Mouse (Mus musculus) forebrain, embryonic 13.5 days (tissue): ENCODE results near the gene 4933405L10Rik. TPM values are rescaled to one million over a fixed set of nuclear protein-coding genes. Genes with fewer than 3 reads are reported as not detected.

ENCODE experiments used
- ATAC-seq: fragments of 200-750 bp; cut with Nextera tagmentation; 2 replicates; pipeline ENCODE4 v1.8.0; 2017
- H3K27ac ChIP-seq: fragments of 300-500 bp; sonication (generic); 2 replicates; pipeline ENCODE4 v1.5.1; 2015; ENCODE audit warnings: inconsistent platforms, mild to moderate bottlenecking, moderate library complexity
- H3K27me3 ChIP-seq: fragments of 300-500 bp; sonication (generic); 2 replicates; pipeline ENCODE4 v1.6.1; 2015; ENCODE audit warnings: mild to moderate bottlenecking, inconsistent platforms
- H3K36me3 ChIP-seq: fragments of 300-500 bp; sonication (generic); 2 replicates; pipeline ENCODE4 v1.6.1; 2015; ENCODE audit warnings: mild to moderate bottlenecking, inconsistent platforms; ENCODE audit not compliant: poor library complexity, severe bottlenecking
- H3K4me1 ChIP-seq: fragments of 300-500 bp; sonication (generic); 2 replicates; pipeline ENCODE4 v1.6.1; 2015; ENCODE audit warnings: inconsistent platforms
- H3K4me2 ChIP-seq: fragments of 300-500 bp; sonication (generic); 2 replicates; pipeline ENCODE4 v1.6.1; 2015; ENCODE audit warnings: inconsistent platforms, mild to moderate bottlenecking, moderate library complexity
- H3K4me3 ChIP-seq: fragments of 300-500 bp; sonication (generic); 2 replicates; pipeline ENCODE4 v1.5.1; 2015; ENCODE audit warnings: mild to moderate bottlenecking, inconsistent platforms
- H3K9ac ChIP-seq: fragments of 300-500 bp; sonication (generic); 2 replicates; pipeline ENCODE4 v1.6.1; 2015; ENCODE audit warnings: mild to moderate bottlenecking, inconsistent platforms
- H3K9me3 ChIP-seq: fragments of 300-500 bp; sonication (generic); replicated peaks from 2 replicates; pipeline ENCODE4 v1.6.1; 2016; ENCODE audit warnings: inconsistent platforms
- WGBS: fragments of 180-500 bp; shearing (Covaris S2); methylation state at CpG from one replicate; pipeline ENCODE4 v1.1.7; 2015; 5-methylcytosine and 5-hydroxymethylcytosine counted together
- polyA plus RNA-seq: library from polyadenylated mRNA; unstranded; fragments of >200 nt; fragmentation: Nextera tagmentation; extraction: Ambion mirVana; gene quantifications from 2 replicates; pipeline ENCODE4 v1.2.1, GENCODE M21; 2015

Gene 4933405L10Rik
- polyA plus RNA-seq = 0.19 TPM in 1 of 2 replicates, not detected in the other

DNA sequence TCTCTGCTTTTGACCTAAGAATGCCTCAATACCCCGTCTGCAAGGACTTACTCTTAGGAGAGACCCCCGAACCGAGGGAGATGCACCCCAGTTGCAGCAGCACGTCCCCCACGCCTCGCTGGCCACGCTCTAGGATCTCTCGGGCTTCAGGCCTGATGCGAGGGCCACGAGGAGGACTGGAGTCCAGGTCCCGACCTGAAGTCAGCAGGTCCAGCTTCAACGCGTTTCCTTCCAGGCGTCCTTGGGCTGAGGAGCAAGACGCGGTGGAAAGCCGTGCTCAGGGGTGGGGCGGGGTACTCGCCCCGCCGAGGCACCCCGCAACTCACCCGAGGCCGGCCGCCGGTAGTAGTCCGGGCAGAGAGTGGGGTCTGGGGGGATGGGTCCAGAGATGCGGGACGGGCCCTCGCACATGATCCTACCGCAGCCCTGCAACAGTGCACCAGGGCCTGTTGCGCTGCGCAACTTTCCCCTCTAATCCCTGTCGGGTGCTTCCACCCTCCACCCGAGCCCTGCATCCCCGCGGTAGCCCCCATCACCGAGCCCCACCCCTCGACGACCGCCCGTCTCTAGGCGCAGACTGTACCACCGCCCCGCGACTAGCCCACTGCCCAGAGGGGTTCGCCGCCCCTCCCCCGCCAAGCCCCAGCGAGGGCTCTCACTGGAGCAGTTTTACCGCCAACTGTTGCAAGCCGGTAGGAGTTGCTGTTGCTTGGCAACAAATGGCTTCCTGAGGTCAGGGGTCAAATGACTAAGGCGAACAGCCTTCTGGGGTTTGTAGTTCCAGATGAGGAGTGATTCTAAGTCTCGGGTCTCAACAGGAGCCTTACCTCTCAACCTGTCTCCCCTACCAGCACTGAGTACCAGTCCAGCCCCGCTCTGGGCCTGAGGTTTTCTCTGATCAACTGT lies at the start of gene 4933405L10Rik, which contains the start of gene Enkd1:
Gene 4933405L10Rik (plus strand): TSS at position 158 of the 906 bp plus-strand sequence.
Gene Enkd1 (minus strand): TSS at position 713 of the 906 bp plus-strand sequence.
- peak within 1 kb of the TSS; percentile 70 for H3K4me3 ChIP-seq
- peak; percentile 90 for ATAC-seq
- H3K9me3 ChIP-seq = no peaks in the 10 kb centered on the region
- H3K36me3 ChIP-seq = peaks cover 19% of the 10 kb centered on the region
- H3K4me2 ChIP-seq = peak within 1 kb of the TSS; percentile 95
- peaks cover 19% of the 10 kb centered on the region for H3K4me1 ChIP-seq
- peak within 1 kb of the TSS; percentile 78 for H3K9ac ChIP-seq
- H3K27me3 ChIP-seq = no peaks in the 10 kb centered on the region
- no peak within 1 kb of the TSS for H3K27ac ChIP-seq
- under 1% methylated on average over 54 of the region's 55 CpGs for WGBS

DNA sequence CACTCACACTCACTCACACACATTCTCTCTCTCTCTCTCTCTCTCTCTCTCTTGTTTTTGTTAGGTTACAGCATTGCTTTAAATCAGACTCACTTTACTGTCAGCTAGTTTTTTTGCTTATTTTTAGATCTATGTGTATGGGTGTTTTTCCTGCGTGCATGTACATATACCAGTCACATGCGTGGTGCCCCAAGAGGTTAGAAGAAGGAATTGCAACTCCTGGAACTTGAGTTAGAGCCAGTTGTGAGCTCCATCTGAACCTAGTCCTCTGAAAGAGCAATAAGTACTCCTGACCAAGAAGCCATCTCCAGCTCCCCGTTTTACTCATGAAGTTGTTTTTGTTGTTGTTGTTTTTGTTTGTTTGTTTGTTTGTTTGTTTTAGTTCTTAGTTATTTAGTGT lies 46.3 kb upstream of the 4933405L10Rik start:
- 87% methylated on average over 3 of the region's 3 CpGs for whole genome bisulfite sequencing
- Histone ChIP-seq H3K27me3 (no peaks in the 10 kb centered on the region), H3K4me1 (no peaks in the 10 kb centered on the region), H3K4me2 (no peak overlapping the region), H3K9ac (no peak overlapping the region), H3K36me3 (peaks cover 29% of the 10 kb centered on the region), H3K9me3 (no peaks in the 10 kb centered on the region), H3K4me3 (no peak overlapping the region), H3K27ac (no peak overlapping the region)
- no peak for ATAC-seq

DNA sequence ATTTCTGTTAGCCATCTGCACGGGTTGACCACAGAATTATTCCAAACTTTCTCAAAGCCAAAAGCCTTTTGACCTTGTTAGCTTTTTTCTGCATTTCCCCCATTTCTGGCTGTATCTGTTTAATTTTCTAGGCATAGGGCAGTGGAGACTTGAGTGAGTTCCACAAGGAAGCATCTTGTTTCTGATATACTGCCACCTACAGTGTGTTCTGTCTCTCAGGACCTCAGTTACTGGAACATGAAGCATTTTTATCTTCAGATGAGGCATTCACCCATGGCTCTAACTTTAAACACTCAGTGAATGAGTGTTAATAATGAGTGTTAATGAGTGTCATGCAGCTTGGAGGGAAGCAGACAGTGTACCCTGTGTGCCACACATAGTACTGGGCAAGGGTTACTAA lies 29.6 kb upstream of the 4933405L10Rik start:
- WGBS = 92% methylated on average over 1 of the region's 1 CpGs
- ATAC-seq = no peak
- no peaks in the 10 kb centered on the region for H3K4me1 ChIP-seq
- no peaks in the 10 kb centered on the region for H3K9me3 ChIP-seq
- peaks cover 97% of the 10 kb centered on the region for H3K36me3 ChIP-seq
- H3K4me3 ChIP-seq = no peak overlapping the region
- no peaks in the 10 kb centered on the region for H3K27me3 ChIP-seq
- H3K4me2 ChIP-seq = no peak overlapping the region
- no peak overlapping the region for H3K27ac ChIP-seq
- no peak overlapping the region for H3K9ac ChIP-seq

DNA sequence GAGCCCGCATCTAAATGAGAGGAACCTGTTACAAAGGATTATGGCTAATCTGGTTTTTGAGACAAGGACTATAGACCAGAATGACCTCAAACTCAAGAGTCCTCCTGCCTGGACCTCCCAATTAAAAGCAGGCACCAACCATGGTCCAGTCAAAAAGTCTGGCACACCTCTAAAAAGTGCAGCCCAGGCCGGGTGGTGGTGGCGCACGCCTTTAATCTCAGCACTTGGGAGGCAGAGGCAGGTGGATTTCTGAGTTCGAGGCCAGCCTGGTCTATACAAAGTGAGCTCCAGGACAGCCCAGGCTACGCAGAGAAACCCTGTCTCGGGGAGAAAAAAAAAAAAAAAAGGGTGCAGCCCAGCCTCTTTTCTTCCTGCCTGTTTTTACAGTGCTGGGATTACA lies 22.1 kb upstream of the 4933405L10Rik start:
- Histone ChIP-seq H3K36me3 (peaks cover 44% of the 10 kb centered on the region), H3K4me1 (no peaks in the 10 kb centered on the region), H3K9ac (no peak overlapping the region), H3K27ac (no peak overlapping the region), H3K4me2 (no peak overlapping the region), H3K27me3 (no peaks in the 10 kb centered on the region), H3K9me3 (no peaks in the 10 kb centered on the region), H3K4me3 (no peak overlapping the region)
- WGBS = 83% methylated on average over 7 of the region's 7 CpGs
- ATAC-seq = no peak

DNA sequence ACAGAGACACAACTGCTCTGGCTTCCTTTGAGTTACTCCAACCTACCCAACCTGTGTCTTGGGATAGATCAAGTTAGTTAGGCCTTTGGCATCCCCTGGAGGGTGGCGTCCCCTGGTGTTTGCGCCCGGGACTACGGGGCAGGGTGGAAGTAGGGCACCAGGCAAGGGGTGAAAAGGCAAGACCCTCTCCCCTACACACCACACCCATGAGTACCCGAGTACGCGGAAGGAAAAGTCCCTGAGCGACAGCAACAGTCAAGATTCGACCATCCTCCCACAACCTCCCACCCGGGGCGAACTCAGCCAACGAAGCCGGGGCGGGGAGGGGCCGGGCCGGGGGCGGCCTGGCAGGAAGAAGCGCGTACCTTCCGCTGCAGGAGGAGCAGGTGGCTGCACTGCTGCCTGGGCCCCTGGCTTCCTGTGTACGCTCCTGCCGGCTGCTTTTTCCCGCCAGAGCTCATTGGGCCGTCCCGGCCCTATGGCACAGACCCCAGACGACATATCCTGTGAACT lies 21.6 kb upstream of the 4933405L10Rik start, which contains the start of gene Carmil2:
Gene Carmil2 (plus strand): TSS at position 479 of the 513 bp plus-strand sequence.
- 18% methylated on average over 26 of the region's 26 CpGs for WGBS
- ATAC-seq = no peak

DNA sequence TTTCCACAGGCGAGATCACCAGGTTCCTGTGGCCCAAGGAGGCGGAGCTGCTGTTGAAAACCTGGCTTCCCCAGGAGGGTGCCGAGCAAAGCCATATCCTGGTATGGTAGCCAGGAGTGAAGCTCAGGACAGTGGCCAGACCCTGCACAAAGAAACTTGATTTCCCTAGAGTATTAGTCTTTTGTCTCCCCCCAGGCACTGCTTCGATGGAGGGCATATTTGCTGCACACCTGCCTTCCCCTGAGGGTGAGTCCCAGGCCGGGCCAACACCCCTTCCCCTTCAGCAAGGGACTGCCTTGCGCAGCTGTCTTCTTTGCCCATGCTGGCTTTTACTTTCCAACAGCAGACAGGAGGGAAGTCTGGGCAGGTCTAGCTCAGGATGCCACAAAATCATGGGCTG lies 20.9 kb upstream of the 4933405L10Rik start:
- Histone ChIP-seq H3K36me3 (peaks cover 32% of the 10 kb centered on the region), H3K4me3 (no peak overlapping the region), H3K4me2 (no peak overlapping the region), H3K9me3 (no peaks in the 10 kb centered on the region), H3K9ac (no peak overlapping the region), H3K4me1 (no peaks in the 10 kb centered on the region), H3K27me3 (no peaks in the 10 kb centered on the region), H3K27ac (no peak overlapping the region)
- 68% methylated on average over 6 of the region's 6 CpGs for WGBS
- ATAC-seq = no peak

More for the DNA sequence above, 21.6 kb upstream of the 4933405L10Rik start, which contains the start of gene Carmil2:
- H3K4me1 ChIP-seq = no peaks in the 10 kb centered on the region
- H3K9me3 ChIP-seq = no peaks in the 10 kb centered on the region
- H3K4me3 ChIP-seq = no peak within 1 kb of the TSS
- no peak within 1 kb of the TSS for H3K9ac ChIP-seq
- no peaks in the 10 kb centered on the region for H3K27me3 ChIP-seq
- H3K36me3 ChIP-seq = peaks cover 39% of the 10 kb centered on the region
- no peak within 1 kb of the TSS for H3K4me2 ChIP-seq
- no peak within 1 kb of the TSS for H3K27ac ChIP-seq

DNA sequence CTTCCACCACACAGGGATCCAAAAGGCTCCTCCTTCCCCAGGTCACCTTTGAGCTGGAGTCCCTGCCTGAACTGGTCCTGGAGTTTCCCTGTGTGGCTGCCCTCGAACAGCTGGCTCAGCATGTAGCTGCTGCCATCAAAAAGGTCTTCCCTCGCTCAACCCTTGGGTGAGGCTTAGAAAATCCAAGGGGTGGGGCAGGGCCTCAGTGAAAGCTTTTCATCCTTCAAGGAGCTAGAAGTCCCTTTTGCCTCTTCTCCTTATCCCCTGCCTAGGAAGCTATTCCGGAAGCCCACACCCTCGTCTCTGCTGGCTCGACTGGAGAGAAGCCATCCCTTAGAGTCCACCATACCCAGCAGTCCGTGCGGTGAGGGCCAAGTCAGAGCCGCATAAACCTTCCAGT lies 19.9 kb upstream of the 4933405L10Rik start:
- H3K4me1 ChIP-seq = no peaks in the 10 kb centered on the region
- WGBS = 61% methylated on average over 8 of the region's 8 CpGs
- no peaks in the 10 kb centered on the region for H3K27me3 ChIP-seq
- H3K4me2 ChIP-seq = no peak overlapping the region
- H3K27ac ChIP-seq = no peak overlapping the region
- no peak for ATAC-seq
- H3K9ac ChIP-seq = no peak overlapping the region
- no peaks in the 10 kb centered on the region; the same call in 1 of the 2 replicates for H3K9me3 ChIP-seq
- peaks cover 24% of the 10 kb centered on the region for H3K36me3 ChIP-seq
- H3K4me3 ChIP-seq = no peak overlapping the region

DNA sequence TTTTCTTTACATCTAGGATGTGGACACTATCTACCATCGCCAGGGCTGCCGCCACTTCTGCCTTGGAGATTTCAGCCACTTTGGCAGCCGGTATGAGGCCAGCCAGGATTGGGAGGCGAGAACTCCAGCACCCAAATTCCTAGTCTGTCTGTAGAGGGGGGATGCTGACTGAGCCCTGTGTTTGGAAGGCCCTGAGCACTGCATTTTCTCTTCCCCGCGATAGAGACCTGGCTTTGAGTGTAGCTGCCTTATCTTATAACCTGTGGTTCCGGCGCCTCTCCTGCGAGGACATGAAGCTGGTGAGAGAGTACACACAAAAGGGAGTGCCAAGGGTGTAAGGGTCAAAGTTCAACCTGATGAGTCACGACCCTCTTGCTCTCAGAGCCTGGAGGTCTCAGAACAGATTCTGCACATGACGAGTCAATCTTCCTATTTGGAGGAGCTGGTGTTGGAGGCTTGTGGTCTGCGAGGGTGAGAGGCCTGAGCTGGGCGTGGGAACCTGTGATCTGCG lies 19.2 kb upstream of the 4933405L10Rik start:
- H3K4me2 ChIP-seq = no peak overlapping the region
- 78% methylated on average over 14 of the region's 14 CpGs for WGBS
- H3K36me3 ChIP-seq = peaks cover 16% of the 10 kb centered on the region
- H3K9ac ChIP-seq = no peak overlapping the region
- no peaks in the 10 kb centered on the region for H3K4me1 ChIP-seq
- H3K27ac ChIP-seq = no peak overlapping the region
- H3K9me3 ChIP-seq = no peaks in the 10 kb centered on the region; the same call in 1 of the 2 replicates
- no peaks in the 10 kb centered on the region for H3K27me3 ChIP-seq
- ATAC-seq = no peak
- no peak overlapping the region for H3K4me3 ChIP-seq

DNA sequence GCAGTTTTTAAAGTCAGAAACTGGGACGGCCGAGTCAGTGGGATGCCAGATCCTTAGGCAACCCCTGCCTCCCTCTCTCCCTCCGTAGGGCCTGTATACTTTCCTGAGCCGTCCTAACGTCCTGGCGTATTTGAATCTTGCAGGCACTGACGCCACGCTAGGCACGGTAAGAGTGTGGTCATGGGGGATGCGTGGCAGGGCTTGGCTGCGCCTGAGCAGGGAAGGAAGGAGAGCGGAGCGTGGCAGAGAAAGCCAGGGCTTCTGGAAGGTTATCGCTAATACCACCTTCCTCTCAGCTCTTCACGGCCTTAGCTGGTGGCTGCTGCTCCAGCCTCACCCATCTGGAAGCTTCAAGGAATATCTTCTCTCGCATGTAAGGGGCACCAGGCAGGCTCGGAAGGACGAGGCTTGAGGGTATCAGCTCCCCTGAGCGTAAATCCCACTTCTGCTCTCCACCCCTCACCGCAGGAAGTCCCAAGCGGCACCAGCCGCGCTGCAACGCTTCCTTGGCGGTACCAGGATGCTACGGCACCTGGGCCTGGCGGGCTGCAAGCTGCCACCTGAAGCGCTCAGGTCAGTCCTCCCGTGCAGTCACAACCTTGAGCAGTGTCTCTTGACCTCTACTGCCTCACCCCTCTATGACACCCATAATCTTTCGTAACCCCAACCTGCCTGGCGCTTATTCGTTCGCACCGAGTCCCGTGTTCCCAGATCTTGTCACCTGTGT lies 18.0 kb upstream of the 4933405L10Rik start:
- Histone ChIP-seq H3K27ac (no peak overlapping the region), H3K4me3 (no peak overlapping the region), H3K4me1 (peaks cover 7% of the 10 kb centered on the region), H3K36me3 (peaks cover 5% of the 10 kb centered on the region; the same call in 1 of the 2 replicates), H3K9ac (no peak overlapping the region), H3K9me3 (no peaks in the 10 kb centered on the region; the same call in 1 of the 2 replicates), H3K27me3 (no peaks in the 10 kb centered on the region), H3K4me2 (no peak overlapping the region)
- WGBS = 59% methylated on average over 35 of the region's 35 CpGs
- no peak for ATAC-seq

DNA sequence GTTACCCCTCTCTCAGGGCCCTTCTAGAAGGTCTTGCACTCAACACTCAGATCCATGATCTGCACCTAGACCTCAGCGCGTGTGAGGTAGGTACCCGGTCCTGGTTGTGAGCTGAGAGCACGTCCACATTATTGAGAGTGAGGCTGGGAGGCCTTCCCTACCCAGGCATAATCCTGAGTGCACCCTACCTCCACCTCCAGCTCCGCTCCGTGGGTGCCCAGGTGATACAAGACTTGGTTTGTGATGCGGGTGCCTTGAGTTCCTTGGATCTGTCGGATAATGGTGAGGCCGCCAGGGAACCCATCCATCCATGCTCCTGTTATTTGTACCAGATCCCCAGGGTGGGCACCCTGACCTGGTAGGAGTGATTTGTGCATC lies 17.5 kb upstream of the 4933405L10Rik start:
- no peak for ATAC-seq
- no peaks in the 10 kb centered on the region for H3K36me3 ChIP-seq
- no peak overlapping the region for H3K9ac ChIP-seq
- no peak overlapping the region for H3K4me3 ChIP-seq
- H3K4me1 ChIP-seq = peaks cover 12% of the 10 kb centered on the region
- WGBS = 89% methylated on average over 9 of the region's 9 CpGs
- H3K4me2 ChIP-seq = no peak overlapping the region
- no peaks in the 10 kb centered on the region for H3K27me3 ChIP-seq
- H3K27ac ChIP-seq = no peak overlapping the region
- H3K9me3 ChIP-seq = no peaks in the 10 kb centered on the region; the same call in 1 of the 2 replicates

DNA sequence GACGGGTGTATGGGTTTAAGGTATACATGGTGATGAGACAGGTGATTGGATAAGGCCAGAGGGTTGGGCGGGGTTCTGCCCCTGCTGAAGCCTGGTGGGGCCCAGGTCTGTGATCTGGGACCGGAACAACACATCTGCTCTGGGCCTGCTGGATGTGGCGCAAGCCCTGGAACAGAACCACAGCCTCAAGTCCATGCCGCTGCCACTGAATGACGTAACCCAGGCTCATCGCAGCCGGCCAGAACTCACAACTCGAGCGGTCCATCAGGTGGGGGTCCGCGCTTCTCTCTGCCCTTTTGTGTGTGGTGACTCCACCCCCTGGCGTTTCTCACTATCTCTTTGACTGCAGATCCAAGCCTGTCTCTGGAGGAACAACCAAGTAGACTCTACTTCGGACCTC lies 16.5 kb upstream of the 4933405L10Rik start:
- Histone ChIP-seq H3K9ac (no peak overlapping the region), H3K36me3 (peaks cover 6% of the 10 kb centered on the region; the same call in 1 of the 2 replicates), H3K27ac (no peak overlapping the region), H3K4me3 (no peak overlapping the region), H3K27me3 (no peaks in the 10 kb centered on the region), H3K4me2 (no peak overlapping the region), H3K9me3 (no peaks in the 10 kb centered on the region; the same call in 1 of the 2 replicates), H3K4me1 (peaks cover 15% of the 10 kb centered on the region)
- WGBS = 86% methylated on average over 14 of the region's 14 CpGs
- no peak for ATAC-seq
